Mouse (Mus musculus) forebrain, embryonic 12.5 days (tissue): ENCODE results near the gene Mylk3. TPM values are rescaled to one million over a fixed set of nuclear protein-coding genes. Genes with fewer than 3 reads are reported as not detected.
A peak's percentile ranks its signal among the peaks of the same experiment; 100 is the strongest.

ENCODE experiments used
- ATAC-seq: fragments of 200-750 bp; cut with Nextera tagmentation; 2 replicates; pipeline ENCODE4 v1.8.0; 2017; ENCODE audit warnings: moderate TSS enrichment; ENCODE audit not compliant: low FRiP score
- H3K27ac ChIP-seq: fragments of 300-500 bp; sonication (generic); 2 replicates; pipeline ENCODE4 v1.5.1; 2016; ENCODE audit warnings: mild to moderate bottlenecking
- H3K27me3 ChIP-seq: fragments of 300-500 bp; sonication (generic); 2 replicates; pipeline ENCODE4 v1.6.1; 2016; ENCODE audit warnings: mild to moderate bottlenecking
- H3K36me3 ChIP-seq: fragments of 300-500 bp; sonication (generic); replicated peaks from 2 replicates; pipeline ENCODE4 v1.6.1; 2016; ENCODE audit warnings: mild to moderate bottlenecking
- H3K4me1 ChIP-seq: fragments of 300-500 bp; sonication (generic); 2 replicates; pipeline ENCODE4 v1.6.1; 2016
- H3K4me2 ChIP-seq: fragments of 300-500 bp; sonication (generic); 2 replicates; pipeline ENCODE4 v1.6.1; 2016; ENCODE audit warnings: mild to moderate bottlenecking, moderate library complexity
- H3K4me3 ChIP-seq: fragments of 300-500 bp; sonication (generic); replicated peaks from 2 replicates; pipeline ENCODE4 v1.5.1; 2016; ENCODE audit warnings: mild to moderate bottlenecking
- H3K9ac ChIP-seq: fragments of 300-500 bp; sonication (generic); 2 replicates; pipeline ENCODE4 v1.6.1; 2016; ENCODE audit warnings: mild to moderate bottlenecking
- H3K9me3 ChIP-seq: fragments of 300-500 bp; sonication (generic); 2 replicates; pipeline ENCODE4 v1.6.1; 2016
- WGBS: fragments of 180-500 bp; shearing (Covaris S2); methylation state at CpG from one replicate; pipeline ENCODE4 v1.1.7; 2016; 5-methylcytosine and 5-hydroxymethylcytosine counted together
- polyA plus RNA-seq: library from polyadenylated mRNA; unstranded; fragments of >200 nt; fragmentation: Nextera tagmentation; extraction: Ambion mirVana; gene quantifications from 2 replicates; pipeline ENCODE4 v1.2.1, GENCODE M21; 2016

Gene Mylk3
- polyA plus RNA-seq = 1.3 and 1.4 TPM in 2 replicates

GRCm38 (mm10) chr8:85386205-85386604 is at the start of gene Mylk3:
Gene Mylk3, minus strand, starts transcription at chr8:85386345.
- Histone ChIP-seq H3K36me3 (no peaks in the 10 kb centered on the region), H3K9me3 (no peaks in the 10 kb centered on the region), H3K4me3 (no peak within 1 kb of the TSS), H3K27ac (no peak within 1 kb of the TSS), H3K27me3 (no peaks in the 10 kb centered on the region), H3K4me1 (peaks cover 3% of the 10 kb centered on the region; the same call in 1 of the 2 replicates), H3K9ac (no peak within 1 kb of the TSS), H3K4me2 (no peak within 1 kb of the TSS)
- no peak for ATAC-seq
- WGBS = 87% methylated on average over 6 of the region's 6 CpGs

- ATAC-seq = no peak
- no peaks in the 10 kb centered on the region for H3K27me3 ChIP-seq
- peaks cover 8% of the 10 kb centered on the region for H3K4me1 ChIP-seq
- no peaks in the 10 kb centered on the region for H3K9me3 ChIP-seq
- no peaks in the 10 kb centered on the region for H3K36me3 ChIP-seq
- no peak overlapping the region for H3K27ac ChIP-seq
- 57% methylated on average over 5 of the region's 5 CpGs for WGBS
- H3K4me2 ChIP-seq = no peak overlapping the region
- no peak overlapping the region for H3K4me3 ChIP-seq
- no peak overlapping the region for H3K9ac ChIP-seq
These were observed 49.6 kb upstream of the Mylk3 start for GRCm38 (mm10) chr8:85435736-85436135.

GRCm38 (mm10) chr8:85434817-85435216 is 48.7 kb upstream of the Mylk3 start:
- no peaks in the 10 kb centered on the region for H3K9me3 ChIP-seq
- peaks cover 11% of the 10 kb centered on the region for H3K4me1 ChIP-seq
- 67% methylated on average over 12 of the region's 12 CpGs for WGBS
- H3K4me2 ChIP-seq = no peak overlapping the region
- no peak overlapping the region for H3K9ac ChIP-seq
- no peak overlapping the region for H3K4me3 ChIP-seq
- ATAC-seq = no peak
- H3K27me3 ChIP-seq = no peaks in the 10 kb centered on the region
- no peak overlapping the region for H3K27ac ChIP-seq
- H3K36me3 ChIP-seq = no peaks in the 10 kb centered on the region

GRCm38 (mm10) chr8:85433017-85433393 is 46.9 kb upstream of the Mylk3 start:
- peak overlapping the region; percentile 57 for H3K4me2 ChIP-seq
- H3K4me3 ChIP-seq = peak overlapping the region; percentile 81
- no peaks in the 10 kb centered on the region for H3K9me3 ChIP-seq
- WGBS = 5% methylated on average over 6 of the region's 6 CpGs
- H3K9ac ChIP-seq = no peak overlapping the region
- H3K36me3 ChIP-seq = no peaks in the 10 kb centered on the region
- peak; percentile 61; the same call in 1 of the 2 replicates for ATAC-seq
- H3K27me3 ChIP-seq = no peaks in the 10 kb centered on the region
- H3K27ac ChIP-seq = peak overlapping the region; percentile 95; the same call in 1 of the 2 replicates
- H3K4me1 ChIP-seq = peaks cover 21% of the 10 kb centered on the region

- H3K27me3 ChIP-seq = no peaks in the 10 kb centered on the region
- H3K27ac ChIP-seq = peak within 1 kb of the TSS; percentile 95
- ATAC-seq = peak; percentile 99
- H3K4me2 ChIP-seq = peak within 1 kb of the TSS; percentile 57
- WGBS = under 1% methylated on average over 80 of the region's 85 CpGs
- no peaks in the 10 kb centered on the region for H3K36me3 ChIP-seq
- peak within 1 kb of the TSS; percentile 90 for H3K9ac ChIP-seq
- H3K4me3 ChIP-seq = peak within 1 kb of the TSS; percentile 81
- H3K4me1 ChIP-seq = peaks cover 26% of the 10 kb centered on the region
- no peaks in the 10 kb centered on the region for H3K9me3 ChIP-seq
These were observed 46.2 kb upstream of the Mylk3 start, which contains the start of gene 4921524J17Rik for GRCm38 (mm10) chr8:85432168-85433016. Gene 4921524J17Rik, minus strand, starts transcription at chr8:85432833.

- H3K4me1 ChIP-seq = peaks cover 32% of the 10 kb centered on the region
These were observed 45.4 kb upstream of the Mylk3 start for GRCm38 (mm10) chr8:85431281-85432167.

GRCm38 (mm10) chr8:85430801-85431200 is 44.7 kb upstream of the Mylk3 start:
- Histone ChIP-seq H3K9ac (peak overlapping the region; percentile 22; the same call in 1 of the 2 replicates), H3K4me2 (peak overlapping the region; percentile 57), H3K36me3 (no peaks in the 10 kb centered on the region), H3K27ac (no peak overlapping the region), H3K27me3 (no peaks in the 10 kb centered on the region), H3K4me3 (peak overlapping the region; percentile 81), H3K4me1 (peaks cover 32% of the 10 kb centered on the region), H3K9me3 (no peaks in the 10 kb centered on the region)
- WGBS = 20% methylated on average over 3 of the region's 3 CpGs
- no peak for ATAC-seq

More at GRCm38 (mm10) chr8:85431281-85432167, 45.4 kb upstream of the Mylk3 start:
- peak overlapping the region; percentile 81 for H3K4me3 ChIP-seq
- 20% methylated on average over 10 of the region's 10 CpGs for WGBS
- H3K36me3 ChIP-seq = no peaks in the 10 kb centered on the region
- no peaks in the 10 kb centered on the region for H3K9me3 ChIP-seq
- no peaks in the 10 kb centered on the region for H3K27me3 ChIP-seq
- H3K27ac ChIP-seq = no peak overlapping the region; the same call in 1 of the 2 replicates
- peak overlapping the region; percentile 90 for H3K9ac ChIP-seq
- peak overlapping the region; percentile 57 for H3K4me2 ChIP-seq
- no peak for ATAC-seq

- Histone ChIP-seq H3K4me1 (peaks cover 32% of the 10 kb centered on the region), H3K36me3 (no peaks in the 10 kb centered on the region), H3K9me3 (no peaks in the 10 kb centered on the region), H3K4me2 (peak overlapping the region; percentile 11), H3K9ac (no peak overlapping the region), H3K27ac (no peak overlapping the region), H3K4me3 (0 out of 2 replicates have a peak overlapping the region, but pooled peaks have one; percentile 0), H3K27me3 (no peaks in the 10 kb centered on the region)
- WGBS = 17% methylated on average over 4 of the region's 4 CpGs
- ATAC-seq = no peak
These were observed 43.1 kb upstream of the Mylk3 start for GRCm38 (mm10) chr8:85429219-85429618.

- H3K9ac ChIP-seq = no peak overlapping the region
- H3K4me3 ChIP-seq = no peak overlapping the region
- ATAC-seq = no peak
- 81% methylated on average over 4 of the region's 4 CpGs for WGBS
- peaks cover 2% of the 10 kb centered on the region for H3K36me3 ChIP-seq
- peaks cover 36% of the 10 kb centered on the region for H3K4me1 ChIP-seq
- no peaks in the 10 kb centered on the region for H3K27me3 ChIP-seq
- no peaks in the 10 kb centered on the region for H3K9me3 ChIP-seq
- no peak overlapping the region for H3K27ac ChIP-seq
- H3K4me2 ChIP-seq = no peak overlapping the region
These were observed 40.9 kb upstream of the Mylk3 start for GRCm38 (mm10) chr8:85427026-85427425.

- 0 out of 2 replicates have a peak, but pooled peaks cover 3% of the 10 kb centered on the region for H3K4me1 ChIP-seq
- H3K9ac ChIP-seq = no peak overlapping the region
- no peak overlapping the region for H3K4me2 ChIP-seq
- H3K9me3 ChIP-seq = no peaks in the 10 kb centered on the region
- H3K27ac ChIP-seq = no peak overlapping the region
- WGBS = 91% methylated on average over 1 of the region's 1 CpGs
- no peak for ATAC-seq
- no peaks in the 10 kb centered on the region for H3K27me3 ChIP-seq
- no peak overlapping the region for H3K4me3 ChIP-seq
- peaks cover 10% of the 10 kb centered on the region for H3K36me3 ChIP-seq
These were observed 35.2 kb upstream of the Mylk3 start for GRCm38 (mm10) chr8:85421329-85421728.

- H3K36me3 ChIP-seq = peaks cover 9% of the 10 kb centered on the region
- H3K4me2 ChIP-seq = no peak overlapping the region
- peaks cover 10% of the 10 kb centered on the region for H3K4me1 ChIP-seq
- no peak overlapping the region for H3K27ac ChIP-seq
- ATAC-seq = no peak
- no peak overlapping the region for H3K4me3 ChIP-seq
- no peaks in the 10 kb centered on the region for H3K9me3 ChIP-seq
- no peaks in the 10 kb centered on the region for H3K27me3 ChIP-seq
- H3K9ac ChIP-seq = no peak overlapping the region
- 82% methylated on average over 3 of the region's 3 CpGs for WGBS
These were observed 22.4 kb upstream of the Mylk3 start for GRCm38 (mm10) chr8:85408526-85408925.

- no peak for ATAC-seq
These were observed 21.9 kb upstream of the Mylk3 start for GRCm38 (mm10) chr8:85408053-85408505.

More at GRCm38 (mm10) chr8:85408053-85408505, 21.9 kb upstream of the Mylk3 start:
- Histone ChIP-seq H3K9ac (no peak overlapping the region), H3K27me3 (no peaks in the 10 kb centered on the region), H3K4me3 (no peak overlapping the region), H3K27ac (no peak overlapping the region), H3K4me1 (peaks cover 10% of the 10 kb centered on the region), H3K4me2 (no peak overlapping the region), H3K36me3 (peaks cover 9% of the 10 kb centered on the region), H3K9me3 (no peaks in the 10 kb centered on the region)
- WGBS = 68% methylated on average over 7 of the region's 7 CpGs
